Mouse (Mus musculus) heart, postnatal 36 days (tissue): ENCODE results near the gene Lctl. TPM values are rescaled to one million over a fixed set of nuclear protein-coding genes. Genes with fewer than 3 reads are reported as not detected.
"Not testable (repeated sequence)": the region's sequence is repeated elsewhere in the genome, so short reads cannot be mapped to it uniquely, and the experiment has no call there.

Source experiments
- DNase-seq, 2 experiments: peaks; one replicate each; pipeline ENCODE4 v3.0.0; 2021 to 2022
- intact Hi-C: fragments of 180-260 bp; cut with DNase I; formaldehyde crosslinking; loops from one replicate; pipeline ENCODE4 v1.15.1; 2025
- total RNA-seq, 2 experiments: library from RNA; stranded (reverse); gene quantifications; 2 replicates each; pipeline ENCODE4 v1.2.3; 2021

Lctl gene
- total RNA-seq, 2 experiments from 2014 or later = not detected

DNA sequence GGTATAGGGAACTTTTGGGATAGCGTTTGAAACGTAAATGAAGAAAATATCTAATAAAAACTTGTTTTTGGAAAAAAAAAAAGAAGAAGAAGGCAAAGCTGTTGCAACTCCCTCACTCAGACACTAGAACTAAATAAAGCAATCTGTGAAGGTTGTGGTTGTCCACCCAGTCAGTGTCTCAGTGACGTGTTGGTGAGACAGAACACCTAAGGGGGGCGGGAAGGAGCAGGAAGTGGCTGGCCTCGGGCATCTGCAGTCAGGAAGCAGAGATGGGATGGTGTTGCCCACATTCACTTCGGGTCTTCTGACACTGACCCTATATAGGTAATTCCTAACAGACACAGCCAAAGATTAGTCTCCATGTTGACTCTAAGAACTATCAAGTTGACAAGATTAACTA, 1.2 kb upstream of the Lctl start:
- intact Hi-C loops = no loop called here
- DNase-seq = no peak

DNA sequence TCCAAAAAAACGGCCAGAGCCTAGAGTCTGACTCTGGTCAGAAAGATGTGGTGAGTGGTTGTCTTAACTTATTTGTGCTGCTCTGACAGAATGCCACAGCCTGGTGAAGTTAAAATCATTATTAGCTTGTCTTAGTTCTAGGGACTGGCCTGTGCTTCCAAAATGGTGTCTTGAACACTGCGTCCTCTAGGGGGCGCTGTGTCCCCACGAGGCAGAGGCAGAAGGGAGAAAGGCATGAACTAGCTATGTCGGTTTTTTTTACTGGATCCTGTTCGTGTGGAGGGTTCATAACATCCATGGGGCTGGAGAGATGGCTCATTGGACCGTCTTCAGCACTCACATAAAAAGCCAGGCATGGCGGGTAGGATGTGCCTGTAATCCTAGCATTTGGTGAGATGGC, 3.0 kb downstream of the Lctl start:
- DNase-seq = peak; percentile 18 to 53
- intact Hi-C loops = no loop called here

DNA sequence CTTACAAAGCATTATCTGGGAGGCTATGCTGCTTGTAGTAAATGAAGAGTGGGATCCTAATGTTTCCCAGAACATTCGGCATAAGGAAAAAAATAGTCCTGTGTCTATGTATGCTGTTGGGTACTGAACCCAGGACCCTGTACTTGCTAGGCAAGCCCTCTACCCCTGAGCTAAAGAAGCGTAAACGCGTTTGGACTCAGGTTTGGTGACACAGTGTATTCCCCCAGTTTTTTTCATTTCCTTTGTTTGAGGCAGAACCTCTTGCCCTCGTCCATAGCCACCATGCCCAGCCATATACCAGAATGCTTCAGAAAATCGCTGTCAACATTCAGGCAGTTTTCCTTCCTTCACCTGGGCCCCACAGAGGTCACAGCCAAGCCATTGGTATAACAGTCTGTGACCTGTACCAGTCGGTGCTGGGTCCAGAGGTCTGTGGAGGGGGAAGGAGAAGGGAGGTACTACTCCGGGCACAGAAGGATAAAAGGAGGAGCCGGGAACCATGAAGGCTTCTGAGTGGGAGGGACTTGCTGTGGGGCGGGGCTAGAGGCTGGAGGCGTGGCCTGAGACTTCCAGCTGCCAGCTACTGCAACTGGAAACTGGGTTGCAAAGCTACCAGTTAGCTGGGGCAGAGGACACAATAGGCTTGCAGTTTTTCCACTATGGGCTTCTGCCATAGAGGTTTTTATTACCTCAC, 3.8 kb downstream of the Lctl start:
- intact Hi-C loops = no loop called here
- DNase-seq = no peak

DNA sequence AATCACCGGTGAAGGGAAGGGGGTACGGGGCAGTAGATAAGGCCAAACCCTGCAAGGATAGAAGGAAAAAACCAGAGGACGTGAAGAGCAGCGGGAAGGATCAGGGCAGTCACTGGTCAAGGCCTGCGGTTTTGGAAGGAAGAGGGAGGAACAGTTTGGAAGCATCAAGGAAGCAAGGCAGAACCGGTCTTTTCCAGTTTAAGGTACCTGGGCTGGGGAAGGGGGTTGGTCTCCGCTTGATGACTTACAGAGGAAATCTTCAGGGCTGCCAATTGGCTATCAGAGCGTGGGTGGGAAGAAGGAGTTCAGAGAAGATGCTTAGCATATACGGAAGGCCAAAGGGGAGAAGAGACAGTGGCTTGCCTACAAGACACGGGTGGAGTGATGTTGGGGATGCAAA, 5.7 kb downstream of the Lctl start:
- intact Hi-C loops = no loop called here
- no peak for DNase-seq

DNA sequence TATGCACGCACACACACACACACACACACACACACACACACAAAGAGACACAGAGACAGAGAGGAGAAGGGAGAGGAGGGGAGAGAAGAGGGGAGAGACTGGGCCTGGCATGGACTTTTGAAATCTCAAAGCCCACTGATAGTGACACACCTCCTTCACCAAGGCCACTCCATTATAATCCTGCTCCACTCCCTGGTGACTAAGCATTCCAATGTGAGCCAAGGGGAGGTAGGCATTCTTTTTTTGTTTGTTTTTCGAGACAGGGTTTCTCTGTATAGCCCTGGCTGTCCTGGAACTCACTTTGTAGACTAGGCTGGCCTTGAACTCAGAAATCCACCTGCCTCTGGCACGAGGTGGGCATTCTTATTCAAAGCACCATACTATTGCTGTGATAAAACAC, 7.9 kb downstream of the Lctl start:
- DNase-seq, intact Hi-C loops: not testable (repeated sequence)

DNA sequence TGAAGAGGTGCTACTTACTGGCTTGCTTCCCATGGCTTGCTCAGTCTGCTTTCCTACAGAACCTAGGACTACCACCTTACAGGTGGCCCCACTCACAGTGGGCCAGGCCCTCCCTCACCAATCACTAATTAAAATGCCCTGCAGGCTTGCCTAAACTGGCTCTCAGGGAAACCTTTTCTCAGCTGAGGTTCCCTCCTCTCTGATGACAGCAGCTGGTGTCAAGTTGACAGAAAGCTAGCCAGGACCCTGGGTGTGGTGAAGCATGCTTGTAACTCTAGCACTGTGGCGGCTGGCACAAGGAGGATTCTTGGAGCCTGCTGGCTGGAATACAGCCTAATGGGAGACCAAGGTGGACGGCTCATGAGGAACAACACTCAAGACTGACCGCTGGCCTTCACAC, 8.4 kb downstream of the Lctl start:
- no peak for DNase-seq
- intact Hi-C loops = no loop called here

DNA sequence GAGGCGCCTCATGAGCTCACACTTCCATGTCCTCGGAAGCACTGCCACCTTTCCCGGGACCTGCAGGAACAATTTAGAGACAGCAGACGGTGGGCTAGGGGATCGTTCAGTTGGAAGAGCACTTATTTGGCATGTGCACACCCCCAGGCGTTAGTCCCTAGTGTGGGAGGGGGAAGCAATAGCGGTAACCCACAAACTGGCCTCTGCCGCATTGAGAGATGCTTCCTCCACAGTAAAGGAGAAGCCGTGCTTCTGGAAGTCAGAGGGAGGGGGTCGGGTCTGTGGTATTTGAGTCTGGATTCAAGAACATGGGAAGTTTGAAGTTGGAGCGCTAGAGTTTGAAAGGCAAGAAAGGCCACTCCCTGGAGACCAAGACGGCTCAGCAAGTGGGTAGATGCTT, 9.2 kb downstream of the Lctl start:
- intact Hi-C loops = no loop called here
- no peak for DNase-seq

DNA sequence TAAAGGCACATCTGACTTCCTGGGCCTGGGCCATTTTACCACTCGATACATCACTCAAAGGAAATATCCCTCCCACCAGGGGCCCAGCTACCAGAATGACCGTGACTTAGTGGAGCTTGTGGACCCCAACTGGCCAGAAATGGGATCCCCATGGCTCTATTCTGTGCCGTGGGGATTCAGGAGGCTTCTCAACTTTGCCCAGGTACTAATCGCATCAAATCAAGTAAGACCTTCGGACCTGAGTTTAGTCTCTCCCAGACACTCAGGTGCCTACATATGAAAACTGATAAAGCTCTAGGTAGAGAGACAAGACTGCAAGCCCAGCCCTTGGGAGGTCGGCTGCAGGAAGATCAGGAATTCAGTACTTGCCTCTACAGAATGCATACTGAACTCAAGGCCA, 14.7 kb downstream of the Lctl start:
- no peak for DNase-seq
- intact Hi-C loops = no loop called here

DNA sequence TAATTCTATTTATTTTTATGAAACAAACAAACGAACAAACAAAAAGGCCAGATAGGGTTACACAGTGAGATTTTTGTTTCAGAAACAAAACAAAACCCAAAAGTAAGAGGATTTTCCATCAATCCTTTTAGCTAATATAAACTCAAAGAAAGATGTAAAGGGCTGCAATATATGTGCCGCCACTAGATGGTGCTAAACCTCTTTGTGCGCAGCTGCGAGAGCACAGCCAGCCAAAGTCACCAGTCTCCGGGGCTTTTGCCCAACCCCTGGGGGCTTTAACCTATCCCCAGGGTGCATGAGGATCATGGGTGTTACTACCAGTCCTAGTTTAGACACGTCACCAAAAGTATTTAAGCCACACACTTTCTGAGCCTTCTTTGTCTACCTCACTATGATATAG, 21.9 kb downstream of the Lctl start:
- DNase-seq = peak; percentile 59 to 71
- intact Hi-C loops = loop anchor here (2.0 to 5.0 kb wide), 2 partner anchors 113 to 134 kb away; partner anchors contain the start of gene Map2k1

DNA sequence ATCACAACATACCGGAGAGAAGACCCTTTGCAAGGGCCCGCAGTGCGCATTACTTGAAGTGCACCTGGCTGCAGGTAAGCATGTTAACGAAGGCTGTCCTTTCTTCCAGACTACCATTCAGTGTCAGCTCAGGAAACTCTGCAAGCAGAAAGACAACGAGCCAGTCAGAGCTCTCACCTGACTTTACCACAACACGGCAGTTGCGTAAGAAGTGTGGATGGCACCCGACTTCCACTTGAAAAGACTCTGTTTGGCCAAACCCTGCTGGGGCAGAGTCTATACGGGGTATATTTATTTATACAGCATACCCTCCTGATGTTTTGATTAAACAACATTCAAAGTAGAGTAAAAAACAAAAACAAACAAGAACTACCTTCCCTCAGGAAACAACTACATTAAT, 22.9 kb downstream of the Lctl start:
- intact Hi-C loops = loop anchor here (2.0 to 5.0 kb wide), 2 partner anchors 112 to 133 kb away; partner anchors contain the start of gene Map2k1

DNA sequence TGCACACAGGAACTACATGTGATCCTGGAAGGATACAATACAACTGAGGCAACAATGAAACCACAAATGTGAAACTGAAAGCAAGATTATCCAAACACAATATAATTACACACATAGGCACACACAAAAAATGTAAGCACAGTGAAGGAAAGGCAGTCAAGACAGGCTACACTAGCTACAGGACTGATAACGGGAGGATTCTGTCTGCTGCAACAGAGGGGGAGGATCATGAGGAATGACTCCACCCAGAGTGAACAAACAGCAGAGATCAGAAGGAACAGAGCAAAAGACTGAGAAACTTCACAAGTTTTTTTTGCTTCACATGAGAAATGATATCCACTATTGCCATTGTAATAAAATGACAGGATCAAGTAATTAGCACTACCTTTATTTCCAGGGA, 39.7 kb downstream of the Lctl start:
- intact Hi-C loops = no loop called here
- no peak for DNase-seq

More for the DNA sequence above, 22.9 kb downstream of the Lctl start:
- DNase-seq = no peak

DNA sequence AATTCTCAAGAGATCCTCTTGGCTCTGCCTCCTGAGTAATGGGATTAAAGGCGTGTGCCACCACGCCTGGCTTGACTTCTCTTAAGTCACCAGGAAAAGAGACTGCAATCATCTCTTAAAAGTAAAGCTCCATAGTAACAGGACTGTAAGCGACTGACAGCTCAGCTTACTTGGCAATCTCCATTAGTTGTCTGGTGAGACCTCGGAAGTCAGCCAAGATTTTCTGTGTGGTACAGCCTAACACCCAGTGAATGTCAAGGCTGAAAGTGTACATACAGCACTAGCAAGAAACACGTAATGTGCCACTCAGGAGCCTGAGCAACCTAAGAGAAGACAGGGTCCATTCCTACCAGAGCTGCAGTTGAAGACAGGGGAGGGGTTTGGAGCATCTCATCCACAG, 43.5 kb downstream of the Lctl start:
- intact Hi-C loops = no loop called here
- no peak for DNase-seq

DNA sequence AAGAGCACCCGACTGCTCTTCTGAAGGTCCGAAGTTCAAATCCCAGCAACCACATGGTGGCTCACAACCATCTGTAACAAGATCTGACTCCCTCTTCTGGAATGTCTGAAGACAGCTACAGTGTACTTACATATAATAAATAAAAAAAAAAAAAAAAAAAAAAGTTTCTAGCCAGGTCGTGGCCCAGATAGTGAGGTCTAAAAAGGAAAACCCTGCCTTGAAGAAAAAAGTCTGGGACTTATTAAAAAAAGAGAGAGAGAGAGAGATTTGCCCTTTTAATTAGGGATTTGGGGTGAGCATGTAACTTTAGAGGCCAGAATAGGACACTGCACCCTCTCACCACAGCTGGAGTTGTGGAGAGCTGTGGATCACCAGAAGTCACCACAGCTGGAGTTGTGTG, 53.0 kb downstream of the Lctl start:
- DNase-seq, intact Hi-C loops: not testable (repeated sequence)

DNA sequence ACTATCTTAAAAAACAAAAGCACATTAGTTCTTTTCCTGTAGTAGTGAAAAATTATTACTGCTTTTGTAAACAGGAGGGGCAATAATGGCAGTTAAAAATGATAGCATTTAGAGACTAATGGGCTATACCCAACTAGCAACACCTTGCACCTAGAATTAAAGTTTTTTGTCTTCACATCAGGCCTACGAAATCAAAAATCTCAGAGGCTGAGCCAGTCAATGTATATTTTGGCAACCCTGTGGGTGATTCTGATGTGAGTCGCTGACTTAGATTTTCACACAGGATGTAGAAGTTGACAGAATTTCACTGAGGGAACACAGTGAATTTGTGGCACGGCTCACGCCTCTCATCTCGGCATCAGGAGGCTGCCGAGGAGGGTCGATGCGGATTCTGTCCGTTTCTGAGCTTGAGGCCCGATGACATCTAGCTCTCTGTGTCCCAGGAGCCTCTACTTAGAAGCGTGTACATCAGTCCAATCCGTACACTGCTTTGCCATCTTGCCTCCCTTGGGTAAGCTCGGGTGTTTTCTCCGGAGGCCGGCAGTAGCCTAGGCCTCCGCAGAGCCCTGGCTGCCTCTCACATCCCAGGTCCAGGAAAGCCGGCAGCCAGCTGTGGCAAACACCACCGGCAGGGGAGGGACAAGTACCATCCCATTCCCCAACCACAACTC, 55.3 kb downstream of the Lctl start:
- DNase-seq = no peak
- intact Hi-C loops = no loop called here

DNA sequence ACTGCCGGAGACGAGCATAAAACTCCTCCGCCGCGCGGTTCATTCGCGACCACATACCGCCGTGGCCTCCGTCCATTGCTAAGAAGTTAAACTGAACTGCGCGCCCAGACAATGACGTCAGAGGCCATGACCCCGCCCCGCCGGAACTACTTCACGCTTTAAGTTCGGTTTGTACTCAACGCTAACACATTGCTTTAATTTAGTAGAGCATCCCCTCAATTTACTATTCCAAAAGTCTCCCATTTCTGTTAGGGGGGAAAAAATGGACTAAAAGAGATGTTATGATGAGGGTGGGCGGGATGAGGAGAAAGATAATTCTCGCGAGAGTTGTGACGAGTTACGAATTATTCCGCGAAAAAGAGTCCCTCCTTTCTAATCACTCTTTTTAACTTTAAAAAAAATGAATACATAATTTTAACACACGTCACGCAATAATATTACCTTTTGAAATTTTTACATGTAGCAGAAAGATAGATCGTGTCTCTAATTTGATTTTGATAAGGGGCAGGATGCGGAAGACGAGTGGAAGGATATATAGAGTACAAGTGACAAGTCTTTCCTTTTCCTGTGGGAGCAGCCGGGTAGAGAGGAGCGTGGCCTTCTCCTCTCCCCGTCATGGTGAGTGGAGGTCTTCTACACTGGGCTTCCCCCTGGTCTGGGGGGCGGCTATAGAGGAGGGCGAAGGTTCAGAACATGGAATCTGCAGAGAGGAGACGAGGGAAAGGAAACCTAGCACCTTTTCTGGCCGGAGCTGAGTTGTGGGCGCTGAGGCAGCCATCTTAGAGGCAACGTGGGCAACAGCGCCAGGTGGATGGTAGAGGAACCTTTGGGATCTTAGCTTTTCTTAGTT, 56.1 kb downstream of the Lctl start, which contains the start of the genes Zwilch and Rpl4:
Gene Zwilch (minus strand): TSS at position 289 of the 850 bp plus-strand sequence.
Gene Rpl4 (plus strand): TSS at position 560 of the 850 bp plus-strand sequence.
- intact Hi-C loops = no loop called here

DNA sequence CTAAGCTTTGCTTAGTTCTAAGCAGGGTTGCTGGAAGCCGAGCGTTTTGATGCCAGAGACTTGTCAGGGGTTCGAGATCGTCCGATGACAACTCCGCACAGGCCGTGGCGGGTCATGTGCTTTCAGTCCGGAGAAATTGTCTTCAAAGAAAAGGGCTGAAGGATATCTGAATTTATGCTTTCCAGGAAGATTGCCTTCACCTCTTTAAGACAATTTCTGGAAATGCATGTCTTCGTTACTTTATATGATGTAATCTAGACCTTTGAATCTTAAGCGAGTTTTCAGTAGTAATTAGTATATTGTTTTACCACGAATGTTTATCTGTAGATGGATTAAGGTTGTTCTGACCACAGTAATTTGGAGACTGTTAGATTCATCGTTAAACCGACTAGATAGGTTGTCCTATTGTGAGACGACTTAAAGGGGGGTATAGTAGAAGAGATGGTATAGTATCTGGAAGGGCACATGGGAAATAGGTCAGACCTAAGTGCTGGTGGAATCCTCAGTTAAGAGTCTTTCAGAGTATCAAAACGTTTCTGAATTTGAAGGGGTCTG, 56.8 kb downstream of the Lctl start:
- intact Hi-C loops = no loop called here
- DNase-seq = no peak

More for the DNA sequence above, 56.1 kb downstream of the Lctl start, which contains the start of the genes Zwilch and Rpl4:
- DNase-seq = peak; percentile 84 to 87

DNA sequence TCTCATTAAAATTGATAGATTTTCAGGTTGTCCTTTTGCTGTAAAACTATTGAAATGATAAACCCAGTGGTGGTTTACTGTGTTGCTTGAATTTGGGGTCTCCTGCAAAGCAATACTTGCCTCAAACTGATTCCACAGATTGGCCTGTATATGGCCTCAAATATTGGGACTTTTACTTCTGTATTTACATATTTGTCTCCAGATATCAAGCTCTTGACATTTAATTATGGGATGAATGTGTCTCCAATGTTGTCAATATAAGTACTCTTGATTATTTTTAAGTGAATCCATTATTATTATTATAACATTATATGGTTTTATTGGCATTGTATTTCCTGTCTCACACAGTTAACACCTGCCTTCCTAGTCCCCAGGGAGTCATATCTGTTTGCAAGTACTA, 57.4 kb downstream of the Lctl start:
- no peak for DNase-seq
- intact Hi-C loops = no loop called here

DNA sequence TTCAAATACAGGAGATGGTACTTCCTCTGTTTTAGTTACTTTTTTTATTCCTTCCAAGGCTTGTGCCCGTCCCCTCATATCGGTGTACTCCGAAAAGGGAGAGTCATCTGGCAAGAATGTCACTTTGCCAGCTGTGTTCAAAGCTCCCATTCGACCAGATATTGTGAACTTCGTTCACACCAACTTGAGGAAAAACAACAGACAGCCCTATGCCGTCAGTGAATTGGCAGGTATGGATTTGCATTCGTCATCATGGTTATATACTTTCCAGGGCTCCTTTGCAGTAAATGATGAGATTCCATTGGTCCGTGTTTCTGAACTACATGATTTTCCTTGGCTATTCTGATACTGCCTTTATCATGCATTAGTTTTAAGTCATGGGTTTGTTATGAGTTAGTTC, 57.8 kb downstream of the Lctl start:
- intact Hi-C loops = loop anchor here (5.0 kb wide), 1 partner anchor 98 kb away; no protein-coding TSS in a partner anchor
- DNase-seq = no peak

DNA sequence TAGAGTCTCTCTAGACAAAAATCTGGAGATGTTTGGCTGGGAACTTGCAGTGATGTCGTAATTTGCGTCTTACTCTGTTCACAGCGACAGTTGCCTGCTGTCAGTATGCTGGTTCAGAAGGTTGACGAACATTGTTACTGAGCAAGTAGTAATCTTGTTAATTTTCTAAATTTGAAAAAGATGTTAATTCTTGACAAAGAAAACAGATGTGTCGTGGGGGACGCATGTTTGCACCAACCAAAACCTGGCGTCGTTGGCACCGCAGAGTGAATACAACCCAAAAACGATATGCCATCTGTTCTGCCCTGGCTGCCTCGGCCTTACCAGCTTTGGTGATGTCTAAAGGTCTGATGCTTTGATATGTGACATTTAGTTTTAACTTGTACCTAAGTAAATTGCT, 58.4 kb downstream of the Lctl start:
- no peak for DNase-seq
- intact Hi-C loops = loop anchor here (5.0 kb wide), 1 partner anchor 97 kb away; no protein-coding TSS in a partner anchor

DNA sequence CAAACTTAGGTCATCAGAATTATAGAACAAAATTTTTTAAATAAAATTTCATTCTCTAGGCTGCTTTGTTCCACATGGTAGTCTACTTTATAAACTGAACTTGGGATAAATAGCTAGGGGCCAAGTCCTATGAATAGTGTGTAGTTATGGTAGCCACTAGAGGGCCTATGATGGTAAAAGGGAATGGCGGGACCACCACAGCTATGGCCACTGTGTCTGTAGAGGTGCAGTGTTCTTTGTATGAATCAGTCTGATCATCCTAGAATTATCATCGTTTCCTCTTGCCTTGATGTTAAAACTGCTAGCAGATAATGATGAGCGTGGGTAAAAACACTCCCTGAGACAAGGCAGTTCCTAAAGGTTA, 61.6 kb downstream of the Lctl start:
- no peak for DNase-seq
- intact Hi-C loops = loop anchor here (5.0 kb wide), 1 partner anchor 94 kb away; no protein-coding TSS in a partner anchor
